Mouse (Mus musculus): ENCODE measurements around the gene Gm13101.
"Not testable (repeated sequence)": the region's sequence is repeated elsewhere in the genome, so short reads cannot be mapped to it uniquely, and the experiment has no call there.

The Gm13101 gene

DNA sequence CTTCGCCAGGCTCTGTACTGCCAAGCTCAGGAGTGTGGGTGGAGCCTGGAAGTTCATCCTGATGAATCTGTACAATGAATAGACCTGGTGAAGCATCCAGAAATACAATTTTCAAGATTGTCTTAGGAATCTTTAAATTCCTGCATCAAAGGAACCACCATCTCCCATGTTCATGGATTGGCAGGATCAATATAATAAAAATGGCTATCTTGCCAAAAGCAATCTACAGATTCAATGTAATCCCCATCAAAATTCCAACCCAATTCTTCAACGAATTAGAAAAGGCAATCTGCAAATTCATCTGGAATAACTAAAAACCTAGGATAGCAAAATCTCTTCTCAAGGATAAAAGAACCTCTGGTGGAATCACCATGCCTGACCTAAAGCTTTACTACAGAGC, at the start of gene Gm13101:
TSS of gene Gm13101 (minus strand) at position 101 of the 400 bp plus-strand sequence.
- DNase-seq (ENCODE audit: low read depth): not testable (repeated sequence)

- not testable (repeated sequence) for DNase-seq (ENCODE audit: low read depth)
Measured at GRCm38 (mm10) chr4:143994269-143994668, 27.5 kb upstream of the Gm13101 start, which contains the start of gene Pramef17. Gene Pramef17 (minus strand): TSS chr4:143994369.

- not testable (repeated sequence) for DNase-seq (ENCODE audit: low read depth)
Measured at GRCm38 (mm10) chr4:143988126-143988525, 21.4 kb upstream of the Gm13101 start.

DNA sequence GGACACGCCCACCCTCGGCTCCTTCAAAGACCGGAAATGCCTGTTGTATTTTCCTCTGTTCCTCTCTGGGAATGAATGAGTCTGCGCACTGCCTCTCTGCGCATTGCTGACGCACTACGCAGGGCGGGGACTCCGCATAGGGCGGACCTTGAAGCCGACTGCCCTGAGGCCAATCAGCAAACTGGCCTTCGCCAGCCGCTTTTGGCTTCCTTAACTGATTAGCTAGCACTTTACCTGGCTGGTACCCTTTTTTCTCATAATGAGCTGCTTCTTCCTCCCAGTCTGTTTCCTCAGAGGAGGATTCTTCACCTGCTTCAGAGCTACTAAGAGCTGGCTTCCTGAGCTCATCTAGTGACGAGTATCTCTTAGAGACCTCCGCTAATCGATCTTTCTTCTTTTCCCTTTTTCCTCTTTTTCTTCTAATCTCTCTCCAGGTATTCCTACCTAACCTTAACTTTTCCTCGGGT, 20.8 kb upstream of the Gm13101 start:
- DNase-seq (ENCODE audit: low read depth): not testable (repeated sequence)

GRCm38 (mm10) chr4:143985733-143986132, 19.0 kb upstream of the Gm13101 start:
- not testable (repeated sequence) for DNase-seq (ENCODE audit: low read depth)

DNA sequence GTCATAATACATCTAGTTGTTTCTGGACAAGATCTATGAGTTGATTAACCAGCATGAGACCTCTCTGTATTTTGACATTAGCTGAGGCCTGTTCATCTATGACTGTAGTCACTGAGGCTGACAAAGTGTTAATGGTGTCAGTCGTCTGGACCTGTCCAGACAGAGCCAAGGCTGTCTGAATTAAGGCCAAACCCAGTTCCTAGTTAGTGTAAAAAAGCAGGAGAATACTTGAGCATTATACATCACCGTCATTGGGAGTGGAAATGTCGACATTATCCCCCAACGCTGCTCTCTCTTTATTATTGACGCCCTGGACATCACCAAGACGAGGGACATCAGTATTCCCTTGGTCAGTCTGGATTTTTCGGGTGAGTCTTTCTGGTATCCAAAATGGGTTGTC, 18.4 kb upstream of the Gm13101 start:
- not testable (repeated sequence) for DNase-seq (ENCODE audit: low read depth)

- not testable (repeated sequence) for DNase-seq (ENCODE audit: low read depth)
Measured at GRCm38 (mm10) chr4:143983446-143983845, 16.7 kb upstream of the Gm13101 start.

DNA sequence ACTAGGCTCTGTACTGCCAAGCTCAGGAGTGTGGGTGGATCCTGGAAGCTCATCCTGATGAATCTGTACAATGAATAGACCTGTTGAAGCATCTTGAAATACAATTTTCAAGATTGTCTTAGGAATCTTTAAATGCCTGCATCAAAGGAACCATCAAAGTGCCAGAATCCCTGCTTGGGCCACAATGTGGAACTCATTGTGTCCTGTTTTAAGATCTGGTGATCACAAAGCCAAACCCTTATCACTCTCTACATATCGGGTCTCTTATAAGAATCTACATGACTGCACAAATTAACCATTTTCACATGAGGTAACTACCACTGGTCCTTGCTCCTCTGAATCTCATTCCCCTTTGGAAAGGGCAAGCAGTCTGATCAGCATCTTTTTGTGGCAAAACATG, 15.8 kb downstream of the Gm13101 start, which contains the start of gene Pramef25:
TSS of gene Pramef25 (minus strand) at position 101 of the 400 bp plus-strand sequence.
- DNase-seq (ENCODE audit: low read depth): not testable (repeated sequence)

Measured in NIH3T3 (cell line).